Mouse (Mus musculus) hindbrain, embryonic 14.5 days (tissue): ENCODE results near the gene Slc25a39. TPM values are rescaled to one million over a fixed set of nuclear protein-coding genes. Genes with fewer than 3 reads are reported as not detected.

ENCODE experiments used
- ATAC-seq: fragments of 200-750 bp; cut with Nextera tagmentation; 2 replicates; pipeline ENCODE4 v1.8.0; 2017; ENCODE audit warnings: moderate number of reproducible peaks, mild to moderate bottlenecking, moderate TSS enrichment, moderate library complexity; ENCODE audit not compliant: low FRiP score
- DNase-seq: peaks from one replicate; pipeline ENCODE4 v3.0.0-alpha.2; 2015; ENCODE audit warnings: low spot score
- H3K27ac ChIP-seq: fragments of 300-500 bp; sonication (generic); 2 replicates; pipeline ENCODE4 v1.5.1; 2014; ENCODE audit warnings: mild to moderate bottlenecking, moderate library complexity
- H3K27me3 ChIP-seq: fragments of 300-500 bp; sonication (generic); 2 replicates; pipeline ENCODE4 v1.6.1; 2014; ENCODE audit warnings: mild to moderate bottlenecking, low read length, mixed read lengths; ENCODE audit not compliant: control insufficient read depth, insufficient read depth
- H3K36me3 ChIP-seq: fragments of 300-500 bp; sonication (generic); replicated peaks from 2 replicates; pipeline ENCODE4 v1.6.1; 2014; ENCODE audit not compliant: control insufficient read depth, insufficient read depth
- H3K4me1 ChIP-seq: fragments of 300-500 bp; sonication (generic); replicated peaks from 2 replicates; pipeline ENCODE4 v1.6.1; 2014; ENCODE audit warnings: antibody characterized with exemption, low read length, mixed read lengths; ENCODE audit not compliant: control insufficient read depth, insufficient read depth
- H3K4me2 ChIP-seq: fragments of 300-500 bp; sonication (generic); replicated peaks from 2 replicates; pipeline ENCODE4 v1.6.1; 2014; ENCODE audit warnings: mild to moderate bottlenecking, moderate library complexity
- H3K4me3 ChIP-seq: fragments of 300-500 bp; sonication (generic); replicated peaks from 2 replicates; pipeline ENCODE4 v1.5.1; 2014; ENCODE audit warnings: mild to moderate bottlenecking, low read length
- H3K9ac ChIP-seq: fragments of 300-500 bp; sonication (generic); 2 replicates; pipeline ENCODE4 v1.6.1; 2014
- H3K9me3 ChIP-seq: fragments of 300-500 bp; sonication (generic); 2 replicates; pipeline ENCODE4 v1.6.1; 2016; ENCODE audit warnings: low read length; ENCODE audit not compliant: control insufficient read depth
- WGBS: fragments of 180-500 bp; shearing (Covaris S2); extraction: QIAGEN DNeasy Blood & Tissue Kit; methylation state at CpG from one replicate; pipeline ENCODE4 v1.1.7; 2014; 5-methylcytosine and 5-hydroxymethylcytosine counted together
- polyA plus RNA-seq: library from polyadenylated mRNA; unstranded; fragments of >200 nt; fragmentation: Nextera tagmentation; extraction: Ambion mirVana; gene quantifications from 2 replicates; pipeline ENCODE4 v1.2.1, GENCODE M21; 2014

Gene Slc25a39
- polyA plus RNA-seq, 1 experiment from 2014 or later = 154 TPM

DNA sequence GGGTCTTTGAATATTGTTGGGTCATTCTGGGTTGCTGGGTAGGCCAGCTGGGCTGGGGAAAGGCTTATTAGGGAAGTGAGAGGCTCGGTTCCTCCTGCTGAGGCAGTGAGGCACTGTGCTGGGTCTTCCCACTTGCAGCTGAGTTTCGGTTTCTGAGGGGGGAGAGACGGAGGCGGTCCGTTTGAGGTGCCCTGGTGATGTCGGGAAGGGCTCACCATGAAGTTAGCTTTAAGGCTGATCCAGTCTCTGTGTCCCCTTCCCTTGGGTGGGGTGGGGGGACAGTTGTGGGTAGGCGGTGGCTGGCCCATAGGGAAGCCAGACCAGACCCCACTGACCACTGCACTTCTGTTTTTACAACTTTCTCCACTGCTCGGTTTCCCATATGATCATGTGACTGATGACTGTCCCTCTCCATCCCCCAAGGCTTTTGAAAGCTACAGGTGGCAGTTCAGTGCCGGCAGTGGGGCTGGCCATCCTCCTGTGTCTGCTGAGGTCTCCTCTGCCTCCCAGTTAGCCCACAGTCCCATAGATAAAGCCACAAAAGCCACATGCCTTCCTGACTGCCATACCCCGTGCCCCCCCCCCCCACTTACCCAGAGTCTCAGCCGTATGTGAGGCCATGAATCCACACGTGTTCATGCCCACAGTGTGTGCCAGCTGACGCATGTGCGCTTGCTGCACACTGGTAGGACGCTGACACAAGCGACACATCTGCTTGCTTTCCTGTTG, 24.5 kb upstream of the Slc25a39 start:
- Histone ChIP-seq H3K4me1 (peaks cover 12% of the 10 kb centered on the region), H3K27me3 (no peaks in the 10 kb centered on the region), H3K27ac (no peak overlapping the region), H3K4me2 (no peak overlapping the region), H3K4me3 (no peak overlapping the region), H3K9ac (no peak overlapping the region), H3K9me3 (no peaks in the 10 kb centered on the region), H3K36me3 (peaks cover 34% of the 10 kb centered on the region)
- 69% methylated on average over 16 of the region's 16 CpGs for WGBS
- DNase-seq (no peak), ATAC-seq (no peak)

DNA sequence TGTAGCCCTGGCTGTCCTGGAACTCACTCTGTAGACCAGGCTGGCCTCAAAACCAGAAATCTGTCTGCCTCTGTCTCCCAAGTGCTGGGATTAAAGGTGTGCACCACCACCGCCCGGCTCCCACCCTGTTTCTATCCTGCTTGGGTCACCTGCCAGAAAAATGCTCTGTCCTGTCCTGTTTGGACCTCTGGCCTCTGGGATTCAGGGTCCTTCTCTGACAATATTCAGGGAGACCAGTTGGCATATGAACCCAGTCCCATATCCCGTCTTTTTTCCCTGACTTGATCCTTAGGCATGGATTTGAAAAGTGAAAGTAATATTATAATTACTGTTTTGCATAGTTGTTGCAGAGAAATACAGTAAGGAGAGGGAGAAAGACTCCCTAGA, 24.0 kb upstream of the Slc25a39 start:
- ATAC-seq = no peak
- DNase-seq = no peak
- no peak overlapping the region for H3K4me3 ChIP-seq
- 84% methylated on average over 3 of the region's 3 CpGs for WGBS
- H3K9me3 ChIP-seq = no peaks in the 10 kb centered on the region
- no peaks in the 10 kb centered on the region for H3K27me3 ChIP-seq
- H3K4me2 ChIP-seq = no peak overlapping the region
- H3K9ac ChIP-seq = no peak overlapping the region
- peaks cover 29% of the 10 kb centered on the region for H3K36me3 ChIP-seq
- H3K4me1 ChIP-seq = peaks cover 7% of the 10 kb centered on the region; the same call in 1 of the 2 replicates
- no peak overlapping the region for H3K27ac ChIP-seq

DNA sequence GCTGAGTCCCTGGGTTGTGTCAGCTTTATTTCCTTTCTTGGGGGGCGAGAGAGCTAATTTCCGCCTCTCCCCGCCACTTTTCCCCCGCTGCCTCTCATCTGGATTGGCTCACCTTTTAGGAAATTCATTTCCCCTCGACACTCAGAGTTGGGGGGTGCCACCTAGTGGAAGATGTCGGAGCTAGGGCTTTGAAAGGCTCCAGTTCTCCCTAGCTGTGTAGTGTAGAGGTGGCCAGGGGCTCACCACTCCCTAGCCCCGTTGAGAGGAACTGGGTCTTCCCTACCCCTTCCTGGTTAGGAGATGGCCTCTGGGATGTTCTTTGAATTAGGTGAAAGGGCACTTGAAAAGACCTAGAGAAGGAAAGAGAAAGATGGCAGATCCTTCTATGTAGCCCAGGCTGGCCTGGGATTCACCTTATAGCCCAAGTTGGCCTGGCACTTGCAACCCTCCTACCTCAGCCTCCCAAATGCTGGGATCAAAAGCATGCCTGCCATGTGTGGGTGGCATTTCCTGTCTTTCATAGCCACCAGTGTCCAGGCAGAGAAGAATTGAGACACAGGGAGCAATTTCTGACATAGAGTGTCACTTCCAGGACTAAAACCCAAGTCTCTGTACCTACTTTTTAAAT, 23.4 kb upstream of the Slc25a39 start:
- ATAC-seq = peak; percentile 37; the same call in 1 of the 2 replicates

DNA sequence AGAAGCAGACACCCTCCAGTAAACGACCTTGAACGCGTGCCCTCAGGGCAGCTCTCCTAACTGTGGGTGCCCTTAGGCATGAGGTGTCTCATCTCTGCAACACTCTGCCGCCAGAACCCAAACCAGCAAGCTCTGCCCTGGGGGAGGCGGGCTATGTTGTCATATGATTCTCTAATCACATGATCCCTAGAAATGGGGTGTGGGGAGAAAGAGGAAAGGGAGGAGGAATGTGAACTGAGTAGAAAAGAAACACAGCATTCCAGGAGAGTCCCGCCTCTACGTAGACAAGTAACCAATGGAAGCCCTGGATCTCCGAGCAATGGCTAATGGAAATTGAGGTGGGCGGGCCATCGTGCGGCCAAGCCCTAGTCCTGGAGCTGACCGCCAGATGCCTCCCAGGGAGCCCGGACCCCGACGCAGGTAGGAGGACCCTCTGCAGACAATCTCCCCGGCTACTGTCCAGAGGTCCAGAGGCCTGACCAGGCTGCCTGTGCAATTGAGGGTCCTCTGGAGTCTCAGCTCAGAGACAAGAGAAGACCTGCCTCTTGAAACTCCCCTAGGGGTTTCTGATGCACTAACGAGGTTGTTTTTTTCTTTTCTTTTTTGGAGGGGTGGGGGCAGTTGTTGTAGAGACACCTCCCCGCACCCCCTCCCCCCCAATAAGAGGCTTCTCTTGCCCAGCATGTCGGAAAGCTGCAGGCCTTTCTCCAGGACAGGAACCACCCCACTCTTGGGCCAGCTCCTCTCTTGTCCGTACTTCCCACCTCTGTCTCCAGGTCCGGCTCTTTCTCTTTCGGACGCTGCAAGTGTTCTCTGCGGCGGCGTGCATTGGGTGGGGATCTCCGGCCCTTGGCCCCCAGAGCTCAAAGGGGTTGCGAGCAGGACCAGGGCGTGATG, 22.6 kb upstream of the Slc25a39 start, which contains the start of gene Grn:
Gene Grn (plus strand): TSS at position 195 of the 897 bp plus-strand sequence.
- DNase-seq (peak; percentile 91), ATAC-seq (peak; percentile 88)
- Histone ChIP-seq H3K36me3 (peaks cover 16% of the 10 kb centered on the region), H3K9me3 (no peaks in the 10 kb centered on the region), H3K4me3 (peak within 1 kb of the TSS; percentile 63), H3K4me1 (peaks cover 7% of the 10 kb centered on the region; the same call in 1 of the 2 replicates), H3K27me3 (no peaks in the 10 kb centered on the region), H3K9ac (peak within 1 kb of the TSS; percentile 76), H3K4me2 (peak within 1 kb of the TSS; percentile 90), H3K27ac (peak within 1 kb of the TSS; percentile 53)
- under 1% methylated on average over 29 of the region's 29 CpGs for WGBS

More for the DNA sequence above, 23.4 kb upstream of the Slc25a39 start:
- H3K9me3 ChIP-seq = no peaks in the 10 kb centered on the region
- H3K4me1 ChIP-seq = peaks cover 7% of the 10 kb centered on the region; the same call in 1 of the 2 replicates
- DNase-seq = peak; percentile 82
- no peaks in the 10 kb centered on the region for H3K27me3 ChIP-seq
- under 1% methylated on average over 7 of the region's 7 CpGs for WGBS
- peak overlapping the region; percentile 76 for H3K9ac ChIP-seq
- H3K4me2 ChIP-seq = peak overlapping the region; percentile 90
- H3K27ac ChIP-seq = peak overlapping the region; percentile 53
- H3K4me3 ChIP-seq = peak overlapping the region; percentile 63
- H3K36me3 ChIP-seq = peaks cover 23% of the 10 kb centered on the region

DNA sequence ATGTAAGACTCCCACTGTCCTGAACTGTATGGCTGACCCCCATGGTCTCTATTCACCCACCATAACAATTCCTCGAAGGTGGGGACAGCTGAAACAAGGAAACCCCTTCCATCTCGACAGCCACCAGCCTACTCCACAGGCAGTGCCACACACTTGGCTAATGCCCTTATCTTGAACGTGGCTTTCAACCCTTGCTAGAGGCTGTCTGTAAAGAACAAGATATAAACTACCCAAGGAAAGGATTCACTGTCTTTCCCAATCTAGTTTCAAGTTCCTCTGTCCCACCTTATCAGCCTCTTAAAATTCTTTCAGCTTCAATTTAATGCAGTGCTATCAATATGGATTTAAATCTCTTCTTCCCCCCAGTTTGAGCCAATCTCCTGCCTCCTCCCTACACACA, 21.8 kb upstream of the Slc25a39 start:
- peak overlapping the region; percentile 90 for H3K4me2 ChIP-seq
- H3K27me3 ChIP-seq = no peaks in the 10 kb centered on the region
- peaks cover 7% of the 10 kb centered on the region; the same call in 1 of the 2 replicates for H3K4me1 ChIP-seq
- peak overlapping the region; percentile 63 for H3K4me3 ChIP-seq
- ATAC-seq = no peak
- peaks cover 7% of the 10 kb centered on the region for H3K36me3 ChIP-seq
- H3K9ac ChIP-seq = peak overlapping the region; percentile 76
- WGBS = 46% methylated on average over 3 of the region's 3 CpGs
- 0 out of 2 replicates have a peak overlapping the region, but pooled peaks have one; percentile 53 for H3K27ac ChIP-seq
- no peaks in the 10 kb centered on the region for H3K9me3 ChIP-seq
- no peak for DNase-seq

- no peak overlapping the region for H3K9ac ChIP-seq
- ATAC-seq (no peak), DNase-seq (no peak)
- no peak overlapping the region for H3K4me2 ChIP-seq
- H3K27ac ChIP-seq = no peak overlapping the region
- 76% methylated on average over 8 of the region's 8 CpGs for WGBS
- H3K36me3 ChIP-seq = peaks cover 4% of the 10 kb centered on the region; the same call in 1 of the 2 replicates
- no peaks in the 10 kb centered on the region for H3K9me3 ChIP-seq
- H3K4me1 ChIP-seq = peaks cover 7% of the 10 kb centered on the region; the same call in 1 of the 2 replicates
- H3K27me3 ChIP-seq = no peaks in the 10 kb centered on the region
- H3K4me3 ChIP-seq = 0 out of 2 replicates have a peak overlapping the region, but pooled peaks have one; percentile 63
These were observed 21.3 kb upstream of the Slc25a39 start for GRCm38 (mm10) chr11:102428981-102429540.

DNA sequence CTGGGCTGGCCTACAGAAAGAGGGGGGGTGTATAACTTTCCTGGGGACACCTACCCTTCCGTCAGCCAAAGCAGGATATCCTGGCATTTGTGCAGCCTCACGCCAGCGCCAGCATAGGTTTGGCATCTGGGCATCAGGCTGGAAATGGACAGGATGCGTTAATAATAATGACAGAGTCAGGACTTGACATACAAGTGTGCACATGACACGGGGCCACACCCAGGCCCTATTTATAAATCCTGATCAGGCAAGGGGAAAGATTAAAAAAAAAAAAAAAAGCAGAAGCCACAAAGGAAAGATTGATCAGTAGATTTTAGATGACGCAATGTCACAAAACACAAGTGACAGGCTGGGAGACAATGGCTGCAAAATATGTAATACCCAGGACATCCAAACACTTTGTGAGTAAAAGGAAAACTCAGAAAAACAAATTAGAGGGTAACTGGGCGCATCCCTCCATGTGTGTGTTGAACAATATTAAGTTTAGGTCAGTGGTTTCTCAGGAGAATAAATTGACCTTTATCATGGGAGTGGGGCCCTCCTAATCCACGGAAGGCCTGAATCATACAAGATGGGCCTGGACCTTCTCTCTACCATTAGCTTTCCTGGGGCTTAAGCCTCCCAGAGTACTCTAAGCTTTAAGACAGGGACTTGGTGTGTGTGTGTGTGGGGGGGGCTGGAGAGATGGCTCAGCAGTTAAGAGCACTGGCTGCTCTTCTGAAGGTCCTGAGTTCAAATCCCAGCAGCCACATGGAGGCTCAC, 18.0 kb upstream of the Slc25a39 start:
- WGBS = 83% methylated on average over 8 of the region's 8 CpGs
- Histone ChIP-seq H3K9me3 (no peaks in the 10 kb centered on the region), H3K36me3 (no peaks in the 10 kb centered on the region), H3K4me2 (no peak overlapping the region), H3K27ac (no peak overlapping the region), H3K9ac (no peak overlapping the region), H3K4me3 (no peak overlapping the region), H3K4me1 (peaks cover 7% of the 10 kb centered on the region; the same call in 1 of the 2 replicates), H3K27me3 (no peaks in the 10 kb centered on the region)
- DNase-seq (no peak), ATAC-seq (no peak)

GRCm38 (mm10) chr11:102424666-102425065, 16.9 kb upstream of the Slc25a39 start:
- Histone ChIP-seq H3K9ac (no peak overlapping the region), H3K4me1 (peaks cover 3% of the 10 kb centered on the region; the same call in 1 of the 2 replicates), H3K27me3 (no peaks in the 10 kb centered on the region), H3K9me3 (no peaks in the 10 kb centered on the region), H3K36me3 (no peaks in the 10 kb centered on the region), H3K4me2 (no peak overlapping the region), H3K4me3 (no peak overlapping the region), H3K27ac (no peak overlapping the region)
- ATAC-seq (no peak), DNase-seq (no peak)
- WGBS = 81% methylated on average over 6 of the region's 6 CpGs
